In the genomic region with DNA sequence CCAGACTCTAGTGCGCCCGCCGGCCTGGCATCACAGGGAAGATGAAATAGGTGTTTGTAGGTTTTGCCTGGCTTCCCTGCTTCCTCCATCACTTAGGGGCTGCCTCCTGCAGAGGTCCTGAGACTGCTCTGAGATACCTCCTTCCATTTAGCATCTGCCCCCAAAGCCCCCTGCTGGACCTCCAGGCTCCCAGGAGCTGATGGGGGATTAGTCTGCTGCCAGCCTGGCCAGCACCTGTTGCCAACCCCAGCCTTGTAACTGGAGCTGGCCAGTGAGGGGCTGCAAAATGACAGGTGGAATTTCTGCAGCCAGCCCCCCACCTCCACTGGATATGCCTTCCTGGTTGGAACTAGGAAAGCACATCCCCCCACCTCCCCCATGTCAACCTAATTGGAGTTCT, we compare ENCODE assay signal across 8 mouse cellular contexts. TPM values are rescaled to one million over a fixed set of nuclear protein-coding genes. Genes with fewer than 3 reads are reported as not detected.
A peak's percentile ranks its signal among the peaks of the same experiment; 100 is the strongest.
DNase-seq lines count a peak whose midpoint lies in the region; ATAC-seq lines count a peak whose summit lies in the region.

No protein-coding gene starts in this region.

- H3K27me3 ChIP-seq in kidney, embryonic 16.5 days (ENCODE audit: insufficient read depth, low read length), result no peaks in the 10 kb centered on the region
- H3K27me3 ChIP-seq in heart, embryonic 16.5 days (ENCODE audit: control insufficient read depth, insufficient read depth, low read length), result no peaks in the 10 kb centered on the region
- peaks cover 38% of the 10 kb centered on the region for H3K27me3 ChIP-seq in liver, embryonic 16.5 days (ENCODE audit: control insufficient read depth, insufficient read depth, low read depth, low read length)

- H3K4me2 ChIP-seq in kidney, embryonic 16.5 days (replicated peaks; ENCODE audit: low read depth, low read length), result peak overlapping the region; percentile 92
- H3K4me2 ChIP-seq in heart, embryonic 16.5 days (ENCODE audit: low read depth, low read length), result peak overlapping the region; percentile 96
- peak overlapping the region; percentile 66 for H3K4me2 ChIP-seq in liver, embryonic 16.5 days (ENCODE audit: low read depth, low read length)

- WGBS in kidney, embryonic 16.5 days, result 30% methylated on average over 3 of the region's 3 CpGs
- WGBS in heart, embryonic 16.5 days, result 12% methylated on average over 3 of the region's 3 CpGs
- 65% methylated on average over 3 of the region's 3 CpGs for WGBS in liver, embryonic 16.5 days (ENCODE audit: insufficient replicate concordance)

- peak overlapping the region; percentile 98 for H3K27ac ChIP-seq in kidney, embryonic 16.5 days (ENCODE audit: low read length)
- H3K27ac ChIP-seq in heart, embryonic 16.5 days (ENCODE audit: low read length), result peak overlapping the region; percentile 100
- H3K27ac ChIP-seq in liver, embryonic 16.5 days (ENCODE audit: low read length), result no peak overlapping the region

- H3K9ac ChIP-seq in kidney, embryonic 16.5 days (replicated peaks; ENCODE audit: low read length), result peak overlapping the region; percentile 70
- peak overlapping the region; percentile 93 for H3K9ac ChIP-seq in heart, embryonic 16.5 days (ENCODE audit: low read length)
- no peak overlapping the region for H3K9ac ChIP-seq in liver, embryonic 16.5 days (ENCODE audit: low read depth, low read length)

- no peaks in the 10 kb centered on the region for H3K9me3 ChIP-seq in kidney, embryonic 16.5 days (ENCODE audit: low read length)
- H3K9me3 ChIP-seq in heart, embryonic 16.5 days (replicated peaks; ENCODE audit: control insufficient read depth, low read length), result no peaks in the 10 kb centered on the region
- H3K9me3 ChIP-seq in liver, embryonic 16.5 days (replicated peaks; ENCODE audit: control insufficient read depth, low read length), result no peaks in the 10 kb centered on the region

- no peak for ATAC-seq in kidney, embryonic 16.5 days (ENCODE audit: low FRiP score, low TSS enrichment)
- ATAC-seq in heart, embryonic 16.5 days (replicated peaks; ENCODE audit: extremely low read depth, insufficient read depth, low FRiP score), result no peak
- ATAC-seq in liver, embryonic 16.5 days (ENCODE audit: low read depth), result no peak

- no peaks in the 10 kb centered on the region for H3K36me3 ChIP-seq in kidney, embryonic 16.5 days (ENCODE audit: insufficient read depth, low read length)
- H3K36me3 ChIP-seq in heart, embryonic 16.5 days (ENCODE audit: control insufficient read depth, insufficient read depth), result no peaks in the 10 kb centered on the region
- H3K36me3 ChIP-seq in liver, embryonic 16.5 days (ENCODE audit: control insufficient read depth, insufficient read depth), result no peaks in the 10 kb centered on the region

- peaks cover 86% of the 10 kb centered on the region for H3K4me1 ChIP-seq in kidney, embryonic 16.5 days (ENCODE audit: insufficient read depth, low read length)
- peaks cover 87% of the 10 kb centered on the region for H3K4me1 ChIP-seq in heart, embryonic 16.5 days (ENCODE audit: control insufficient read depth, insufficient read depth, low read length)
- peaks cover 80% of the 10 kb centered on the region for H3K4me1 ChIP-seq in liver, embryonic 16.5 days (ENCODE audit: control insufficient read depth, low read depth, low read length)

- H3K4me3 ChIP-seq in kidney, embryonic 16.5 days (ENCODE audit: low read length), result peak overlapping the region; percentile 43
- H3K4me3 ChIP-seq in heart, embryonic 16.5 days (ENCODE audit: low read length), result peak overlapping the region; percentile 92
- no peak overlapping the region for H3K4me3 ChIP-seq in liver, embryonic 16.5 days (ENCODE audit: low read depth, low read length)

- no peak for DNase-seq in kidney, postnatal 36 days
- DNase-seq in cerebellum, postnatal 10 days, result peak; percentile 69
- no peak for DNase-seq in right cerebral cortex, adult 18-20 months
- DNase-seq in adrenal gland, postnatal 25 days, result no peak
- DNase-seq in urinary bladder, postnatal 36 days (ENCODE audit: low spot score in 2 of 2), result no peak

RNA-seq across cellular contexts. Expression of a gene that starts 13.2 kb away (rescaled TPM):
- 31.4 and 32.5 TPM in 2 replicates for polyA plus RNA-seq in kidney, embryonic 16.5 days (2015; fragmentation: Nextera tagmentation; extraction: Ambion mirVana)
- 28.2 and 28.6 TPM in 2 replicates for polyA plus RNA-seq in heart, embryonic 16.5 days (2015; fragmentation: Nextera tagmentation; extraction: Ambion mirVana)
- 4.2 and 5.4 TPM in 2 replicates for polyA plus RNA-seq in liver, embryonic 16.5 days (2015; fragmentation: Nextera tagmentation; extraction: Ambion mirVana)
- 21.8 and 27.7 TPM in 2 replicates for total RNA-seq in adrenal gland, postnatal 25 days (2021)

RNA-seq across cellular contexts. Expression of a gene that starts 33.2 kb away (rescaled TPM):
- 36.2 and 38.6 TPM in 2 replicates for polyA plus RNA-seq in kidney, embryonic 16.5 days (2015; fragmentation: Nextera tagmentation; extraction: Ambion mirVana)
- polyA plus RNA-seq in heart, embryonic 16.5 days (2015; fragmentation: Nextera tagmentation; extraction: Ambion mirVana), result 18.6 and 23.0 TPM in 2 replicates
- polyA plus RNA-seq in liver, embryonic 16.5 days (2015; fragmentation: Nextera tagmentation; extraction: Ambion mirVana), result 52.7 and 57.3 TPM in 2 replicates
- total RNA-seq in adrenal gland, postnatal 25 days (2021), result 1.7 and 4.3 TPM in 2 replicates

RNA-seq across cellular contexts. Expression of a gene that starts 42.0 kb away (rescaled TPM):
- 0.59 TPM in 1 of 2 replicates, not detected in the other for polyA plus RNA-seq in kidney, embryonic 16.5 days (2015; fragmentation: Nextera tagmentation; extraction: Ambion mirVana)
- polyA plus RNA-seq in heart, embryonic 16.5 days (2015; fragmentation: Nextera tagmentation; extraction: Ambion mirVana), result 4.1 and 4.5 TPM in 2 replicates
- 0.15 TPM in 1 of 2 replicates, not detected in the other for polyA plus RNA-seq in liver, embryonic 16.5 days (2015; fragmentation: Nextera tagmentation; extraction: Ambion mirVana)
- not detected in 2 replicates for total RNA-seq in adrenal gland, postnatal 25 days (2021)

Comparison
In these comparisons a context has a peak if more than half of its experiments do, and no peak if none do; other contexts are left out.
1. DNase-seq: peak in cerebellum, postnatal 10 days (2 of 2); none in kidney, postnatal 36 days (0 of 2), right cerebral cortex, adult 18-20 months (single experiment), adrenal gland, postnatal 25 days (single experiment) and urinary bladder, postnatal 36 days (0 of 2).
2. Peak in every context shown above with its lines, with median percentiles within 50 percentile points of each other: H3K4me2 ChIP-seq.